Mouse (Mus musculus) heart, embryonic 15.5 days (tissue): ENCODE results near the gene Atp8b4. TPM values are rescaled to one million over a fixed set of nuclear protein-coding genes. Genes with fewer than 3 reads are reported as not detected.

Experiments used
- ATAC-seq: fragments of 200-750 bp; cut with Nextera tagmentation; replicated peaks from 2 replicates; pipeline ENCODE4 v1.8.0; 2017; ENCODE audit warnings: low read depth, moderate TSS enrichment; ENCODE audit not compliant: insufficient number of reproducible peaks, insufficient read depth, low FRiP score
- H3K27ac ChIP-seq: fragments of 300-500 bp; sonication (generic); 2 replicates; pipeline ENCODE4 v1.5.1; 2015; ENCODE audit warnings: mild to moderate bottlenecking, inconsistent platforms
- H3K27me3 ChIP-seq: fragments of 300-500 bp; sonication (generic); 2 replicates; pipeline ENCODE4 v1.6.1; 2015; ENCODE audit warnings: inconsistent platforms
- H3K36me3 ChIP-seq: fragments of 300-500 bp; sonication (generic); 2 replicates; pipeline ENCODE4 v1.6.1; 2015; ENCODE audit warnings: mild to moderate bottlenecking, inconsistent platforms
- H3K4me1 ChIP-seq: fragments of 300-500 bp; sonication (generic); replicated peaks from 2 replicates; pipeline ENCODE4 v1.6.1; 2015; ENCODE audit warnings: inconsistent platforms
- H3K4me2 ChIP-seq: fragments of 300-500 bp; sonication (generic); 2 replicates; pipeline ENCODE4 v1.6.1; 2015; ENCODE audit warnings: inconsistent platforms, mild to moderate bottlenecking, moderate library complexity
- H3K4me3 ChIP-seq: fragments of 300-500 bp; sonication (generic); 2 replicates; pipeline ENCODE4 v1.5.1; 2015; ENCODE audit warnings: mild to moderate bottlenecking, inconsistent platforms
- H3K9ac ChIP-seq: fragments of 300-500 bp; sonication (generic); 2 replicates; pipeline ENCODE4 v1.6.1; 2015; ENCODE audit warnings: mild to moderate bottlenecking, inconsistent platforms
- H3K9me3 ChIP-seq: fragments of 300-500 bp; sonication (generic); replicated peaks from 2 replicates; pipeline ENCODE4 v1.6.1; 2016; ENCODE audit warnings: inconsistent platforms
- WGBS: fragments of 180-500 bp; shearing (Covaris S2); methylation state at CpG from one replicate; pipeline ENCODE4 v1.1.7; 2015; ENCODE audit warnings: mixed read lengths; 5-methylcytosine and 5-hydroxymethylcytosine counted together
- polyA plus RNA-seq: library from polyadenylated mRNA; unstranded; fragments of >200 nt; fragmentation: Nextera tagmentation; extraction: Ambion mirVana; gene quantifications from 2 replicates; pipeline ENCODE4 v1.2.1, GENCODE M21; 2015

Atp8b4 gene
- polyA plus RNA-seq, 1 experiment from 2014 or later: 0.34 TPM

GRCm38 (mm10) chr2:126318071-126318470, 182.4 kb downstream of the Atp8b4 start:
- no peak overlapping the region for H3K4me3 ChIP-seq
- H3K36me3 ChIP-seq: no peaks in the 10 kb centered on the region
- ATAC-seq: no peak
- 91% methylated on average over 6 of the region's 6 CpGs for WGBS
- H3K27ac ChIP-seq: no peak overlapping the region
- no peaks in the 10 kb centered on the region for H3K4me1 ChIP-seq
- H3K4me2 ChIP-seq: no peak overlapping the region
- H3K9me3 ChIP-seq: no peaks in the 10 kb centered on the region
- no peaks in the 10 kb centered on the region for H3K27me3 ChIP-seq
- H3K9ac ChIP-seq: no peak overlapping the region

- ATAC-seq: no peak
- H3K36me3 ChIP-seq: no peaks in the 10 kb centered on the region
- no peak overlapping the region for H3K9ac ChIP-seq
- no peaks in the 10 kb centered on the region for H3K9me3 ChIP-seq
- 45% methylated on average over 3 of the region's 3 CpGs for WGBS
- no peak overlapping the region for H3K27ac ChIP-seq
- H3K27me3 ChIP-seq: no peaks in the 10 kb centered on the region
- H3K4me2 ChIP-seq: no peak overlapping the region
- H3K4me3 ChIP-seq: no peak overlapping the region
- H3K4me1 ChIP-seq: no peaks in the 10 kb centered on the region
These were observed 183.5 kb downstream of the Atp8b4 start for GRCm38 (mm10) chr2:126316942-126317341.

GRCm38 (mm10) chr2:126316346-126316745, 184.1 kb downstream of the Atp8b4 start:
- Histone ChIP-seq H3K36me3 (no peaks in the 10 kb centered on the region), H3K9me3 (no peaks in the 10 kb centered on the region), H3K9ac (no peak overlapping the region), H3K4me2 (no peak overlapping the region), H3K4me3 (no peak overlapping the region), H3K27ac (no peak overlapping the region), H3K27me3 (no peaks in the 10 kb centered on the region), H3K4me1 (no peaks in the 10 kb centered on the region)
- ATAC-seq: no peak
- WGBS: 92% methylated on average over 2 of the region's 2 CpGs

GRCm38 (mm10) chr2:126311056-126311455, 189.4 kb downstream of the Atp8b4 start:
- Histone ChIP-seq H3K36me3 (no peaks in the 10 kb centered on the region), H3K4me3 (no peak overlapping the region), H3K4me2 (no peak overlapping the region), H3K4me1 (no peaks in the 10 kb centered on the region), H3K27me3 (no peaks in the 10 kb centered on the region), H3K9ac (no peak overlapping the region), H3K27ac (no peak overlapping the region), H3K9me3 (no peaks in the 10 kb centered on the region)
- WGBS: 33% methylated on average over 1 of the region's 1 CpGs
- no peak for ATAC-seq

GRCm38 (mm10) chr2:126309994-126310393, 190.5 kb downstream of the Atp8b4 start:
- H3K4me2 ChIP-seq: no peak overlapping the region
- 74% methylated on average over 4 of the region's 4 CpGs for WGBS
- no peaks in the 10 kb centered on the region for H3K9me3 ChIP-seq
- ATAC-seq: no peak
- no peaks in the 10 kb centered on the region for H3K4me1 ChIP-seq
- H3K9ac ChIP-seq: no peak overlapping the region
- no peak overlapping the region for H3K4me3 ChIP-seq
- no peaks in the 10 kb centered on the region for H3K27me3 ChIP-seq
- no peak overlapping the region for H3K27ac ChIP-seq
- H3K36me3 ChIP-seq: no peaks in the 10 kb centered on the region

- Histone ChIP-seq H3K36me3 (no peaks in the 10 kb centered on the region), H3K4me3 (no peak overlapping the region), H3K4me1 (no peaks in the 10 kb centered on the region), H3K27me3 (no peaks in the 10 kb centered on the region), H3K4me2 (no peak overlapping the region), H3K9ac (no peak overlapping the region), H3K27ac (no peak overlapping the region), H3K9me3 (no peaks in the 10 kb centered on the region)
- ATAC-seq: no peak
- WGBS: 71% methylated on average over 5 of the region's 5 CpGs
These were observed 195.9 kb downstream of the Atp8b4 start for GRCm38 (mm10) chr2:126304621-126305020.

- Histone ChIP-seq H3K36me3 (no peaks in the 10 kb centered on the region), H3K27ac (no peak overlapping the region), H3K4me1 (no peaks in the 10 kb centered on the region), H3K4me3 (no peak overlapping the region), H3K4me2 (no peak overlapping the region), H3K27me3 (no peaks in the 10 kb centered on the region), H3K9me3 (no peaks in the 10 kb centered on the region), H3K9ac (no peak overlapping the region)
- ATAC-seq: no peak
- 42% methylated on average over 3 of the region's 3 CpGs for WGBS
These were observed 197.2 kb downstream of the Atp8b4 start for GRCm38 (mm10) chr2:126303226-126303625.

- H3K36me3 ChIP-seq: no peaks in the 10 kb centered on the region
- H3K4me2 ChIP-seq: no peak overlapping the region
- no peak for ATAC-seq
- H3K9me3 ChIP-seq: no peaks in the 10 kb centered on the region
- WGBS: 46% methylated on average over 3 of the region's 3 CpGs
- no peak overlapping the region for H3K9ac ChIP-seq
- no peaks in the 10 kb centered on the region for H3K27me3 ChIP-seq
- no peaks in the 10 kb centered on the region for H3K4me1 ChIP-seq
- no peak overlapping the region for H3K27ac ChIP-seq
- no peak overlapping the region for H3K4me3 ChIP-seq
These were observed 198.1 kb downstream of the Atp8b4 start for GRCm38 (mm10) chr2:126302381-126302780.

GRCm38 (mm10) chr2:126290702-126291101, 209.8 kb downstream of the Atp8b4 start:
- Histone ChIP-seq H3K4me3 (no peak overlapping the region), H3K36me3 (no peaks in the 10 kb centered on the region), H3K9me3 (no peaks in the 10 kb centered on the region), H3K4me1 (no peaks in the 10 kb centered on the region), H3K27me3 (no peaks in the 10 kb centered on the region), H3K9ac (no peak overlapping the region), H3K4me2 (no peak overlapping the region), H3K27ac (no peak overlapping the region)
- 62% methylated on average over 7 of the region's 7 CpGs for WGBS
- no peak for ATAC-seq

GRCm38 (mm10) chr2:126287942-126288341, 212.5 kb downstream of the Atp8b4 start:
- Histone ChIP-seq H3K4me3 (no peak overlapping the region), H3K4me1 (no peaks in the 10 kb centered on the region), H3K27me3 (0 out of 2 replicates have a peak, but pooled peaks cover 4% of the 10 kb centered on the region), H3K36me3 (no peaks in the 10 kb centered on the region), H3K4me2 (no peak overlapping the region), H3K9me3 (no peaks in the 10 kb centered on the region), H3K27ac (no peak overlapping the region), H3K9ac (no peak overlapping the region)
- WGBS: 67% methylated on average over 5 of the region's 5 CpGs
- ATAC-seq: no peak

GRCm38 (mm10) chr2:126286420-126286819, 214.1 kb downstream of the Atp8b4 start:
- ATAC-seq: no peak
- H3K27me3 ChIP-seq: 0 out of 2 replicates have a peak, but pooled peaks cover 9% of the 10 kb centered on the region
- H3K9me3 ChIP-seq: no peaks in the 10 kb centered on the region
- 62% methylated on average over 7 of the region's 7 CpGs for WGBS
- no peak overlapping the region for H3K4me2 ChIP-seq
- no peak overlapping the region for H3K27ac ChIP-seq
- no peak overlapping the region for H3K9ac ChIP-seq
- no peaks in the 10 kb centered on the region for H3K4me1 ChIP-seq
- H3K4me3 ChIP-seq: no peak overlapping the region
- no peaks in the 10 kb centered on the region for H3K36me3 ChIP-seq

- H3K4me2 ChIP-seq: no peak overlapping the region
- H3K4me1 ChIP-seq: no peaks in the 10 kb centered on the region
- 71% methylated on average over 6 of the region's 6 CpGs for WGBS
- no peak overlapping the region for H3K4me3 ChIP-seq
- no peaks in the 10 kb centered on the region for H3K36me3 ChIP-seq
- H3K27ac ChIP-seq: no peak overlapping the region
- H3K9me3 ChIP-seq: no peaks in the 10 kb centered on the region
- H3K9ac ChIP-seq: no peak overlapping the region
- no peak for ATAC-seq
- 0 out of 2 replicates have a peak, but pooled peaks cover 9% of the 10 kb centered on the region for H3K27me3 ChIP-seq
These were observed 216.4 kb downstream of the Atp8b4 start for GRCm38 (mm10) chr2:126284071-126284470.
